Mouse (Mus musculus): Measurements from ENCODE around the gene Gm6169.
"Not testable (repeated sequence)": the region's sequence is repeated elsewhere in the genome, so short reads cannot be mapped to it uniquely, and the experiment has no call there.

Gm6169 gene

GRCm38 (mm10) chr13:97099187-97099852 is at the start of gene Gm6169:
Gene Gm6169 (minus strand): TSS chr13:97099237.
- peak; percentile 45 for DNase-seq

GRCm38 (mm10) chr13:97145834-97146233 is 46.8 kb upstream of the Gm6169 start:
- DNase-seq: peak; percentile 77

- no peak for DNase-seq
Observed at GRCm38 (mm10) chr13:97142321-97142720, 43.3 kb upstream of the Gm6169 start.

- not testable (repeated sequence) for DNase-seq
Observed at GRCm38 (mm10) chr13:97138404-97138931, 39.4 kb upstream of the Gm6169 start.

GRCm38 (mm10) chr13:97137466-97138400 is 38.7 kb upstream of the Gm6169 start, which contains the start of the genes Gfm2 and Nsa2:
Gene Gfm2 (plus strand): TSS chr13:97137937.
Gene Nsa2 (minus strand): TSS chr13:97137937.
- DNase-seq: peak; percentile 85

- not testable (repeated sequence) for DNase-seq
Observed at GRCm38 (mm10) chr13:97130413-97130812, 31.4 kb upstream of the Gm6169 start.

- DNase-seq: not testable (repeated sequence)
Observed at GRCm38 (mm10) chr13:97129654-97130053, 30.6 kb upstream of the Gm6169 start.

GRCm38 (mm10) chr13:97121341-97121740 is 22.3 kb upstream of the Gm6169 start:
- no peak for DNase-seq

- no peak for DNase-seq
Observed at GRCm38 (mm10) chr13:97109046-97109445, 10.0 kb upstream of the Gm6169 start.

GRCm38 (mm10) chr13:97107721-97108120 is 8.7 kb upstream of the Gm6169 start:
- not testable (repeated sequence) for DNase-seq

- no peak for DNase-seq
Observed at GRCm38 (mm10) chr13:97104996-97105395, 6.0 kb upstream of the Gm6169 start.

GRCm38 (mm10) chr13:97095726-97096125 is 3.3 kb downstream of the Gm6169 start:
- DNase-seq: no peak

- DNase-seq: no peak
Observed at GRCm38 (mm10) chr13:97088183-97088582, 10.9 kb downstream of the Gm6169 start.

- DNase-seq: no peak
Observed at GRCm38 (mm10) chr13:97087421-97087820, 11.6 kb downstream of the Gm6169 start.

- no peak for DNase-seq
Observed at GRCm38 (mm10) chr13:97086316-97086715, 12.7 kb downstream of the Gm6169 start.

GRCm38 (mm10) chr13:97082432-97082831 is 16.6 kb downstream of the Gm6169 start:
- no peak for DNase-seq

GRCm38 (mm10) chr13:97080615-97081014 is 18.4 kb downstream of the Gm6169 start:
- DNase-seq: no peak

GRCm38 (mm10) chr13:97080201-97080600 is 18.8 kb downstream of the Gm6169 start:
- no peak for DNase-seq

GRCm38 (mm10) chr13:97077556-97077955 is 21.5 kb downstream of the Gm6169 start:
- no peak for DNase-seq

- DNase-seq: no peak
Observed at GRCm38 (mm10) chr13:97073497-97073896, 25.5 kb downstream of the Gm6169 start.

- DNase-seq: peak; percentile 58
Observed at GRCm38 (mm10) chr13:97071626-97072241, 27.3 kb downstream of the Gm6169 start.

GRCm38 (mm10) chr13:97070931-97071625 is 28.0 kb downstream of the Gm6169 start:
- DNase-seq: peak; percentile 26

All from thymus, postnatal 4 days (tissue).